Mouse (Mus musculus): ENCODE results near the gene Gm5142.

Gene Gm5142

GRCm38 (mm10) chr14:59178649-59179048 is at the start of gene Gm5142:
Gm5142 (minus strand) TSS chr14:59178749.
- no peak for DNase-seq (ENCODE audit: low spot score)

GRCm38 (mm10) chr14:59226240-59226639 is 47.7 kb upstream of the Gm5142 start:
- DNase-seq (ENCODE audit: low spot score), result no peak

- no peak for DNase-seq (ENCODE audit: low spot score)
Observed at GRCm38 (mm10) chr14:59219241-59219640, 40.7 kb upstream of the Gm5142 start.

GRCm38 (mm10) chr14:59209816-59210215 is 31.3 kb upstream of the Gm5142 start:
- no peak for DNase-seq (ENCODE audit: low spot score)

- DNase-seq (ENCODE audit: low spot score), result no peak
Observed at GRCm38 (mm10) chr14:59209003-59209402, 30.5 kb upstream of the Gm5142 start.

GRCm38 (mm10) chr14:59205976-59206583 is 27.5 kb upstream of the Gm5142 start:
- no peak for DNase-seq (ENCODE audit: low spot score)

GRCm38 (mm10) chr14:59205461-59205860 is 26.9 kb upstream of the Gm5142 start:
- no peak for DNase-seq (ENCODE audit: low spot score)

- DNase-seq (ENCODE audit: low spot score), result no peak
Observed at GRCm38 (mm10) chr14:59201604-59202215, 23.2 kb upstream of the Gm5142 start.

- peak; percentile 88 for DNase-seq (ENCODE audit: low spot score)
Observed at GRCm38 (mm10) chr14:59200711-59201603, 22.4 kb upstream of the Gm5142 start, which contains the start of gene Rcbtb1. Rcbtb1 (plus strand) TSS chr14:59201209.

GRCm38 (mm10) chr14:59186121-59186520 is 7.6 kb upstream of the Gm5142 start:
- no peak for DNase-seq (ENCODE audit: low spot score)

GRCm38 (mm10) chr14:59185514-59185913 is 7.0 kb upstream of the Gm5142 start:
- DNase-seq (ENCODE audit: low spot score), result no peak

GRCm38 (mm10) chr14:59182732-59183131 is 4.2 kb upstream of the Gm5142 start:
- no peak for DNase-seq (ENCODE audit: low spot score)

GRCm38 (mm10) chr14:59157016-59157698 is 21.4 kb downstream of the Gm5142 start:
- DNase-seq (ENCODE audit: low spot score), result no peak

- peak; percentile 42 for DNase-seq (ENCODE audit: low spot score)
Observed at GRCm38 (mm10) chr14:59155589-59155988, 23.0 kb downstream of the Gm5142 start.

- no peak for DNase-seq (ENCODE audit: low spot score)
Observed at GRCm38 (mm10) chr14:59142793-59143192, 35.8 kb downstream of the Gm5142 start, which contains the start of gene 1700129C05Rik. 1700129C05Rik (minus strand) TSS chr14:59142893.

GRCm38 (mm10) chr14:59114281-59114680 is 64.3 kb downstream of the Gm5142 start:
- DNase-seq (ENCODE audit: low spot score), result peak; percentile 51

Measured in adipocyte (in vitro differentiated cells).